Mouse (Mus musculus): ENCODE data around the gene Olfr376.

Olfr376 gene

DNA sequence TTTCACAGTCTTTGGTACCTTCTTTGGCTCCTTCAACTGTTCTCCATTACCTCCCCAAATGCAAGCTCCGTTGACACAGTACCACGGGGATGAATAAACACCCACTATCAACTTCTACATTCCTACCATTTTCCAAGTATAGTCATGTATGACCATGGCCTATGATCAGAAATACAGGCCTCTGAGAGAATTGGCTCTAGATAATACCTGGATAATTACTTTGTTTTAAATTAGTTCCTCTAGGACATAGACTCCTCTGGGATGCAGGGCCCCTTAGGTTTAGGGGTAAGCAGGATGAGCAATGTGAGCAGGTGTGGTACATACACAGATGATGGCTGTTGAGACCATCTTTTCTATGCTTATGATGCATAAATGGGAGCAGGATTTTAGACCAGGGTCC lies at the start of gene Olfr376:
Gene Olfr376 (plus strand): TSS at position 301 of the 400 bp plus-strand sequence.
- no peak for DNase-seq (ENCODE audit: low spot score)

DNA sequence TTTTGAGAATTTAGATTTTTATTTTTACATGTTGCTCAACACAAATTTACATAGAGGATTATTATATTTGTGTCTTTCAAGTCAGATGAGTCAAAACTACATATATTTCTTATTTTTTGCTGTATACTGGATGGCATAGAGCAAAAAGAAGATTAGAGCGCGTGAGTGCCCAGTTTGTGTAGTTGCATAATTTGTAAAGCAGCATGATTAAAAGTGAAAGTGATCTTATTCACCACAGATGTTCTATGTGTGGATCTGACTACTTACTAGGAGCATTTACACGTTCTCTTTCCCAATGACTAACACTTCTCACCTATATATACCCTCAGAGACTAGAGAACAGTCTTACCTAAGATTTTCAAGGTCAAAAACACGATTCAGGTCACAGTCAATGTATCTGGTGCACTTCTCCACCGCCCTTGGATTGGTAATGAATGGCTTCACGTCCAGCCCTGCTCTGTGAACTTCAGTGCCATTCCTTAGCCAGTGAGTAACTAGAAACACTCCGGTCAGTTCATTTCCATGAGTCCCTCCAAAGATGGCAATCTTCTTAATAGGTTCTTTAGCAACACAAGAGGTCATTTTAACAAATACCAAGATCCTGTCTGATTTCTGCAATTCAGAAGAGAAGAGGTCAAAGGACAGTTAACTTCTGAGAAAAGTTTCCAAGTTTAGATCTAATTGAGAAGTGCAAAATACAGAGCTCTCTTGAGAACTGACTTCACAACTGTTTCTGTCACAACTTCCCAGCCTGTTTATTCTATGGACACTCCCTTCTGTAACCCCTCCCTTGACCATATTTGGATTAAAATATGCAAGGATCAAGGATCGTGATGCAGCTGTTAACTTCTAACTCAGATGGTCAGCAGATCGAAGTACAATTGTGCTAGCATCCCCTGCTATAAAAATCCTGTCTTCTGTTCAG lies 46.9 kb upstream of the Olfr376 start:
- no peak for DNase-seq (ENCODE audit: low spot score)

DNA sequence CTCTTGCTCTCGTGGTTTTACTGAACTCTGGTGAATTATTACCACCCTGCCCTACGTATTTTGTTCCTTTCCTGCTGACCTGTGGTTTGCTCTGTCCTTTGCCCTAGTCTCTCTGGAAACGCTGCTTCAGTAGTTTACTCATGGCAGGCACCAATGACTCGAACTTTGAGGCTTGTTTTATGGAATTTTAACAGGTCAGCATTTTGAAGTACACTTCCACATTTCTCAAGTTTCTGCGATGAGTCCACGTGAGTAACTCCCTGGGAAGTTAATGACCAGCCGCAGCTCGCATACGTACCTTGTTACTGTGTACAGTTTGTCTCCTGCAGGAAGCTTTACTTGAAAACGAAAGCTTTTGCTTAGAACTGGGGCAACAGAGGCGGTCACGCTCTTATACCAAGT lies 44.6 kb upstream of the Olfr376 start:
- DNase-seq (ENCODE audit: low spot score) = no peak

DNA sequence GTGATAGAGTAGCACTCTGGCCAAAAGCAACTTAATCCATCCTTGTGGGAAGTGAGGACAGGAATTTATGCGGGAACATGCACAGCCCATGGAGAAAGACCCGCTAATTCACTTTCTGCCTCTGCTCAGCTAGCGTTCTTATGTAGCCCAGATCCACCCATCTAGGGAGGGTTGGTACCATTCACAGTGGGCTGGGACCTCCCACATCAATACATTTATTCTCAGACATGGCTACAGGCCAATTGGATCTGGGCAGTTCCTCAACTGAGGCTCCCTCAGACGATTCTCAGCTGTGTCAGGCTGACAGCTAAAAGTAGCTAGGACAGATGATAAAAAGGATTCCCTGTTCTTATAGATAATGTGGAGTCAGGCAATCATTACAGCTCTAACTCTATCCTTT lies 43.7 kb upstream of the Olfr376 start:
- DNase-seq (ENCODE audit: low spot score) = no peak

GRCm38 (mm10) chr11:73329442-73329841 lies 41.6 kb upstream of the Olfr376 start, which contains the start of the genes Aspa, Gm49340 and Spata22:
Gene Aspa, minus strand, starts transcription at chr11:73329596.
Gene Gm49340, plus strand, starts transcription at chr11:73329741.
Gene Spata22, plus strand, starts transcription at chr11:73329741.
- no peak for DNase-seq (ENCODE audit: low spot score)

DNA sequence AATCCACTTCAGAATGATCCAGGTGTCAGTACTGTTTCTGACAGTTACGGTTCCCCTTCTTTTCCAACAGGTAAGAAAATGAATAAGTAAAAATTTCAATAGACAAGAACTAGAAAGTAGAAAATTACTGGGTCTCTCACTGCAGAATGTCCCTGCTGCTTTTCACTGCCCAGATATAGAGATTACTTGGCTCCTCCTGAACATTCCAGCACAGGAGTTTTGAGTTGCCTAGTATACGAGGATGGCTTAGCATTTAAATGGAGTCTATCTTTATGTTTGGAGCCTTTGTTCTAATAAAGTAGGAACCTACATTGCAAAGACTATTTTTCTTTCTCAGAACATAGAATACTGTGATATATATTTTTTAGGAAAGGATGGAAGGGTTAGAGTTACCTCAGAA lies 37.7 kb upstream of the Olfr376 start:
- DNase-seq (ENCODE audit: low spot score) = no peak

DNA sequence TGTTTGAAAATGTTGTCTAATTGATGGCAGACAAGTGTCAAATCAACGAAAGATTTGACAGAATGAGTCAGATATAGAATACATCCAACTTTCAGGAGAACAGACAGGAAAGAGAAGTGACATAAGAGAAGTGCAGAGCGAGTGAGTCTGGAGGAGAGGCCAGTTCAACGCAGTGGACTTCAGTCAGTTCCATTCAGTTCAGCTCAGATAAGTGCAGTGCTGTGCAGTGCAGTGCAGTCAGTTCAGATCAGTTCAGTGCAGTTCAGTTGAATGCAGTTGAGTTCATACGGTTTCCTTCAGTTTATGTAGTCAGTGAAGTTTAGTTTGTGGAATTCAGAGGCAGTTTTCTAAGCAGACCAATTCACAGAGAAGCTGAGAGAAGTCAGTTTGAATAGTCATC lies 34.1 kb upstream of the Olfr376 start:
- DNase-seq (ENCODE audit: low spot score) = no peak

GRCm38 (mm10) chr11:73350483-73350882 lies 20.6 kb upstream of the Olfr376 start, which contains the start of gene Olfr20:
Gene Olfr20, plus strand, starts transcription at chr11:73350783.
- DNase-seq (ENCODE audit: low spot score) = no peak

GRCm38 (mm10) chr11:73395374-73395773 lies 24.3 kb downstream of the Olfr376 start:
- DNase-seq (ENCODE audit: low spot score) = no peak

DNA sequence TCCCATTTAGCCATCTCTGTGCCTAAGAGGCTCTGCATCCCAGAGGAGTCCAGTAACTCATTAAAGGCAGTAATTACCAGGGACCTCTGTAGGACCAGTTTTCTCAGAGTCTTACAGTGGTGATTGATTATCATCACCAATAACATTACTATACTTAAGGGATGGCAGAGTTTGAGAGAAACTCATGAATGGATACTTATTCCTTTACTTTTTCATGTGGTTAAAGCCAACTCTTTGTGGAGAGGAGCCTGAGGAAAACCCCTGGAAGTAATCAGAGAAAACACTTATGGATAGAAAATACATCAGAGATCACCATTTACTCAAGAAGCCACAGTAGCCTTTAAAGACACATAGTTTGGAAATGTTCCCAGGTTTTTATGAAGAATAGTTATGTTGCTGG lies 28.5 kb downstream of the Olfr376 start, which contains the start of gene Olfr1:
Gene Olfr1 (minus strand): TSS at position 101 of the 400 bp plus-strand sequence.
- no peak for DNase-seq (ENCODE audit: low spot score)
